Mouse (Mus musculus) hindbrain, embryonic 12.5 days (tissue): ENCODE data around the gene Pnmt. TPM values are rescaled to one million over a fixed set of nuclear protein-coding genes. Genes with fewer than 3 reads are reported as not detected.
A peak's percentile ranks its signal among the peaks of the same experiment; 100 is the strongest.
"Not testable (repeated sequence)": the region's sequence is repeated elsewhere in the genome, so short reads cannot be mapped to it uniquely, and the experiment has no call there.

ENCODE experiments used
- ATAC-seq: fragments of 200-750 bp; cut with Nextera tagmentation; 2 replicates; pipeline ENCODE4 v1.8.0; 2017; ENCODE audit warnings: moderate TSS enrichment; ENCODE audit not compliant: low FRiP score
- H3K27ac ChIP-seq: fragments of 300-500 bp; sonication (generic); 2 replicates; pipeline ENCODE4 v1.5.1; 2016; ENCODE audit warnings: mild to moderate bottlenecking
- H3K27me3 ChIP-seq: fragments of 300-500 bp; sonication (generic); 2 replicates; pipeline ENCODE4 v1.6.1; 2016; ENCODE audit warnings: mild to moderate bottlenecking
- H3K36me3 ChIP-seq: fragments of 300-500 bp; sonication (generic); 2 replicates; pipeline ENCODE4 v1.6.1; 2016; ENCODE audit warnings: mild to moderate bottlenecking
- H3K4me1 ChIP-seq: fragments of 300-500 bp; sonication (generic); 2 replicates; pipeline ENCODE4 v1.6.1; 2016
- H3K4me2 ChIP-seq: fragments of 300-500 bp; sonication (generic); replicated peaks from 2 replicates; pipeline ENCODE4 v1.6.1; 2016; ENCODE audit warnings: mild to moderate bottlenecking
- H3K4me3 ChIP-seq: fragments of 300-500 bp; sonication (generic); 2 replicates; pipeline ENCODE4 v1.5.1; 2016; ENCODE audit warnings: mild to moderate bottlenecking
- H3K9ac ChIP-seq: fragments of 300-500 bp; sonication (generic); 2 replicates; pipeline ENCODE4 v1.6.1; 2016; ENCODE audit warnings: mild to moderate bottlenecking, moderate library complexity
- H3K9me3 ChIP-seq: fragments of 300-500 bp; sonication (generic); replicated peaks from 2 replicates; pipeline ENCODE4 v1.6.1; 2016; ENCODE audit warnings: mild to moderate bottlenecking
- WGBS: fragments of 180-500 bp; shearing (Covaris S2); methylation state at CpG from one replicate; pipeline ENCODE4 v1.1.7; 2016; 5-methylcytosine and 5-hydroxymethylcytosine counted together
- polyA plus RNA-seq: library from polyadenylated mRNA; unstranded; fragments of >200 nt; fragmentation: Nextera tagmentation; extraction: Ambion mirVana; gene quantifications from 2 replicates; pipeline ENCODE4 v1.2.1, GENCODE M21; 2016

The Pnmt gene
- polyA plus RNA-seq, 1 experiment from 2014 or later, result 1.0 TPM

DNA sequence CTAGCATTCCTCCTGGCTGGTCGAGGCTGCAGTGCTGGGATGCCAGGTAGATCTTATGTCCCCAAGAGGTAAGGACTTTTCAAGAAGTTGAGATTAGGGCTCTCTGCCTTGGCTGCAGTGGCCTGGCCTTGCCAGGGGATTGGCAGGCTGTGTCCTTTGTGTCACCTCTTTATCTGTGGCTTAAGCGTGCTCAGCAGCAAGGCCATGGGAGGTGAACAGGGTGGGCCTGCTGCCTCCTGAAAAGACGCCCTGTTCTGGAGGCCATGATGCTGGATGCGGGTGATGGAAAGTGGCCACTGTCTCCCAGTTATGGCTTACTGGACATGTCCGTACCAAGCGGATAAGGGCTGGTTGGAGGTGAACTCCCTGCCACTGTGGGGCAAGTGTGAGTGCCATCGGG lies 6.9 kb upstream of the Pnmt start:
- ATAC-seq, result no peak
- H3K36me3 ChIP-seq, result peaks cover 64% of the 10 kb centered on the region
- H3K9me3 ChIP-seq, result no peaks in the 10 kb centered on the region
- WGBS, result 92% methylated on average over 7 of the region's 7 CpGs
- H3K4me2 ChIP-seq, result no peak overlapping the region
- H3K27ac ChIP-seq, result no peak overlapping the region
- H3K27me3 ChIP-seq, result peaks cover 9% of the 10 kb centered on the region
- no peak overlapping the region for H3K4me3 ChIP-seq
- 0 out of 2 replicates have a peak, but pooled peaks cover 1% of the 10 kb centered on the region for H3K4me1 ChIP-seq
- H3K9ac ChIP-seq, result 0 out of 2 replicates have a peak overlapping the region, but pooled peaks have one; percentile 13

DNA sequence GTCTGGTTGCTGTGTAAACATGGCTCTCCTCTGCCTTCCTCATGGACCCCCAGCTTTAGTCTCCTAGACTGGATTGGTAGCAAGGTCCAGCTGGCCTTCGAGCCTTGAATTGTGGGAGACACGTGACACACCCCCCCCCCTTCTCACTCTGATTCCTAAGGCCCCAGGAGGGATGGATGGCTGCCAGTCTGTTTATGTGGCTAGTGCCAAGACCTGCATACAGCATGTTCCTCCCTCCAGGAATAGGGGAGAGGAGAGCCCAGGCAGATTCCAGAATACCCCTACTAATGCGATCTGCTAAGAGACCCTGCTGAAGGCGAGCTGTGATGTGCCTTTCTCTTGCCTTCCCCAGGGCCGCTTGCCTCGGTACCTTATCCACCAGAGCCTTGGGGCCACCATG lies 6.1 kb upstream of the Pnmt start:
- Histone ChIP-seq H3K4me1 (0 out of 2 replicates have a peak, but pooled peaks cover 4% of the 10 kb centered on the region), H3K36me3 (peaks cover 59% of the 10 kb centered on the region), H3K27me3 (peaks cover 17% of the 10 kb centered on the region), H3K4me2 (no peak overlapping the region), H3K9ac (0 out of 2 replicates have a peak overlapping the region, but pooled peaks have one; percentile 13), H3K9me3 (no peaks in the 10 kb centered on the region), H3K4me3 (no peak overlapping the region), H3K27ac (no peak overlapping the region)
- ATAC-seq, result no peak
- WGBS, result 85% methylated on average over 6 of the region's 6 CpGs

DNA sequence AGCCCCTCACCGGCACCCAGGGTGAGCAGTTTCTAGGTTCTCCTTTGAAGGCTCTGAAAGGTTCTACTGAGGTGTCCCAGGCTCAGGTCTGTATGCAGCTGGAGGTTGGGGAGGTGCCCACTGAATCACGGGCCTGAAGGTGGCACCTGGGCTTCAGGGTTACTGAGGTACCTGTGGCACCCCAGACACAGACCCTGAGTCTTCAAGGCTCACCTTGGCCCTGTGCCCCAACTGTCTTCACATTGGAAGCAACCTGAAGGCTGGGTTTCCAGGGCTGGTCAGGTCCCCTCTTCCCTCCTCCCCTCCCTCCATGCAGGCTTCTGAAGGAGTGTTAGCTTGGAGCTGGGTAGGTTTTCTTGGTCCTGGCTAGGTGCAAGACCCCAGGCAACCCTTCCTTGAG lies 4.6 kb upstream of the Pnmt start:
- peaks cover 32% of the 10 kb centered on the region for H3K27me3 ChIP-seq
- H3K4me2 ChIP-seq, result no peak overlapping the region
- H3K27ac ChIP-seq, result no peak overlapping the region
- no peak overlapping the region for H3K4me3 ChIP-seq
- ATAC-seq, result no peak
- H3K9ac ChIP-seq, result no peak overlapping the region
- H3K36me3 ChIP-seq, result peaks cover 44% of the 10 kb centered on the region
- 0 out of 2 replicates have a peak, but pooled peaks cover 6% of the 10 kb centered on the region for H3K4me1 ChIP-seq
- no peaks in the 10 kb centered on the region for H3K9me3 ChIP-seq
- 88% methylated on average over 2 of the region's 2 CpGs for WGBS

DNA sequence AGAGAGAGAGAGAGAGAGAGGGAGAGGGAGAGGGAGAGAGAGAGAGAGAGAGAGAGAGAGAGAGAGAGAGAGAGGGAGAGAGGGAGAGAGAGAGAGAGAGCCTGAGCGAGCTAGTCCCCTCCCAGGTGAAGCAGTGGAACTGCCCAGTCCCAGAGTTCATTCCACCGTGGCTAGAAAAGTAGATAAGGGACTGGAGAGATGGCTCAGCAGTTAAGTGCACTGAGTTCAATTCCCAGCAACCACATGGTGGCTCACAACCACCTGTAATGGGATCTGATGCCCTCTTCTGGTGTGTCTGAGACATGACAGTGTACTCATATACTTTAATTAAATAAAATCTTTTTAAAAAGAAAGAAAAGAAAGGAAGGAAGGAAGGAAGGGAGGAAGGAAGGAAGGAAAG lies 3.8 kb upstream of the Pnmt start:
- H3K9me3 ChIP-seq, H3K9ac ChIP-seq, ATAC-seq, H3K4me2 ChIP-seq, H3K27ac ChIP-seq, H3K4me1 ChIP-seq, H3K4me3 ChIP-seq: not testable (repeated sequence)
- 59% methylated on average over 2 of the region's 2 CpGs for WGBS
- peaks cover 36% of the 10 kb centered on the region for H3K36me3 ChIP-seq
- H3K27me3 ChIP-seq, result peaks cover 40% of the 10 kb centered on the region

DNA sequence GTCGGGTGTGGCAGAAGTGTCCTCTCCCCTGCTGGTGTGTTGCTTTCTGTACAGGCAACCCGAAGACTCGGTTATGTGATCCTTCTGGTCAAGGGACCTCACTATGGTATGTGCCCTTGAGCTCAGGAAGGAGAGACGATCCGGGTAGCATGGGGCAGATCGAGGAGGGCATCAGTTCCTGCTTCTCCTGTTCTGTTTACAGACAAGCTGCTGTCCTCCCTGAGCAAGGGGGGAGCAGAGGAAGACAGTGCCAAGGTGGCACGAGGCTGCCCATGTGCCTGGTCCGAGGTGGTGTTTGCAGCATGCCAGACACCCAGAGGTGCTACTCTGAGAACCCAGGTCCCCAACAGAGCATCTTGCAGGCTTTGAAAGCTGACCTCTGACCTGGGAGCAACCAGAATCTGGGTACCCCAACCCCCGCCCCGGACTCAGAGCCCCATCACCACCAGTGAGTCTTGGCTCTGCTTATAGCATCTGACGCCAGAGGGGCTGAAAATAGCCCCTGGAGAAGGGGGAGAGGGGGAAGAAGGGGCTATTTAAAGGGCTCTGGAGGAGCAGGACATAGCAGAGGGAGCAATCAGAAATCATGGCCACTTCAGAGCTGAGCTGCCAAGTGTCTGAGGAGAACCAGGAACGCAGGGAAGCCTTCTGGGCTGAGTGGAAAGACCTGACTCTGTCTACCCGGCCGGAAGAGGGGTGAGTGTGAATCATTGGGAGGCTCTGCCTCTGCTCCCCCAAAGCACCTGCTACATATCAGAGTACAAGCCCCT lies 2.8 kb upstream of the Pnmt start, which contains the start of gene Tcap:
Gene Tcap (plus strand): TSS at position 551 of the 770 bp plus-strand sequence.
- 0 out of 2 replicates have a peak, but pooled peaks cover 11% of the 10 kb centered on the region for H3K4me1 ChIP-seq
- no peak within 1 kb of the TSS for H3K4me2 ChIP-seq
- 65% methylated on average over 14 of the region's 14 CpGs for whole genome bisulfite sequencing
- H3K27me3 ChIP-seq, result peaks cover 50% of the 10 kb centered on the region
- no peak within 1 kb of the TSS; the same call in 1 of the 2 replicates for H3K9ac ChIP-seq
- H3K4me3 ChIP-seq, result no peak within 1 kb of the TSS
- no peak for ATAC-seq
- 0 out of 2 replicates have a peak within 1 kb of the TSS, but pooled peaks have one; percentile 23 for H3K27ac ChIP-seq
- H3K9me3 ChIP-seq, result no peaks in the 10 kb centered on the region
- H3K36me3 ChIP-seq, result peaks cover 26% of the 10 kb centered on the region

DNA sequence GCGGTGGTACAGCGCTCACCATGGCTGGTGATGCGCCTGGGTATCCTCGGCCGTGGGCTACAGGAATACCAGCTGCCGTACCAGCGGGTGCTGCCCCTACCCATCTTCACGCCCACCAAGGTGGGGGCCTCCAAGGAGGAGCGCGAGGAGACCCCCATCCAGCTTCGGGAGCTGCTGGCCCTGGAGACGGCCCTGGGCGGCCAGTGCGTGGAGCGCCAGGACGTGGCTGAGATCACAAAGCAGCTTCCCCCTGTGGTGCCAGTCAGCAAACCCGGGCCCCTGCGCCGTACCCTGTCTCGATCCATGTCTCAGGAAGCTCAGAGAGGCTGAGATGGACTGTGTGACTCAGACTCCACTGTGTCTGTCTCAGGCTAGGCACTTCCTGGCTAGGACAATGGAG lies 2.0 kb upstream of the Pnmt start:
- H3K27me3 ChIP-seq, result peaks cover 55% of the 10 kb centered on the region
- H3K4me1 ChIP-seq, result peaks cover 11% of the 10 kb centered on the region; the same call in 1 of the 2 replicates
- H3K27ac ChIP-seq, result 0 out of 2 replicates have a peak overlapping the region, but pooled peaks have one; percentile 23
- no peak overlapping the region for H3K4me2 ChIP-seq
- no peak for ATAC-seq
- no peak overlapping the region for H3K9ac ChIP-seq
- no peak overlapping the region for H3K4me3 ChIP-seq
- peaks cover 18% of the 10 kb centered on the region for H3K36me3 ChIP-seq
- no peaks in the 10 kb centered on the region for H3K9me3 ChIP-seq
- WGBS, result 62% methylated on average over 20 of the region's 20 CpGs

DNA sequence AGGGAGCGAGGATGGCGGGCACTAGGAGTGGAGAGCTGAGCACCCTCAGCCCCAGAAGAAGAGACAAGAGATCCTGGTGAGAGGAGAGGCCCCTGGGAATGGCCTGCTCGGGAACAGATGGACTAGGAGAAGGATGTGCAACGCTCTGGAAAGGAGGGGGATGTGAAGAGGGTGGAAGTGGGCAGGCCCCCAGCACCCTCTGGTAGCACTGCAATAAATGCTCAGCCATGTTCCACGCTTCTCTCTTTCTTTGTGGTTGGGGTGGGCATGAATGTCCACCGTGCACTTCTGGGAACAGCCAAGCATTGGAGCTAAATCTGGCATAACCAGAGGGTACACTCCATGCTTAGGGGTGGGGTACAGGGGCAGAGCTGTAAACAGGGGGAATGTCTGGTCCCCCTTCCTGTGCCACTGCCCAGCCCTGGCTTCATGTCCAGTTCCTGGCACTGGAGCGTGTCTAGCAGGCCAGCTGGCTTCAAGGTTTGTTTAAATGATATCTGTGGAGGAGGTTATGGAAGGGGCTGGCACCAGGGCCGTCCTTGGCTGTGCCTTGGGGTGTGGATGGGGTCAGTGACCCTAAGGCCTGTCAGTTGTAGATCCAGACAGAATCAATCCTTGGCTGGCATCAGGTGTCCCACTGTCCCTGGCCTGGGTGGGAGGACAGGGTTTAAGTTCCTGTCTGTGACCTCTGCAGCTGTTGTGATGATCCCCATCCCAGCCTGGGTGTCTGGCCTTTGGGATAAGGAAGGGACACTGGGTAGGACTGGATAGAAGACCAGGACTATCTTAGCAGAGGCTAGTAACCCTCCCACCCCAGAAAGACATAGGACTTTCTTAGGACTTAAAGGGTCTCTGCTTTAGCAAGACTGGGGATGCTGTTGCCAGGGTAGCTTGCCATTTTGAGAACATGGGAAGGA lies 1.3 kb upstream of the Pnmt start:
- Histone ChIP-seq H3K36me3 (peaks cover 11% of the 10 kb centered on the region), H3K27ac (no peak overlapping the region), H3K4me2 (no peak overlapping the region), H3K4me1 (peaks cover 11% of the 10 kb centered on the region; the same call in 1 of the 2 replicates), H3K9me3 (no peaks in the 10 kb centered on the region), H3K4me3 (no peak overlapping the region), H3K9ac (no peak overlapping the region), H3K27me3 (peaks cover 56% of the 10 kb centered on the region)
- WGBS, result 73% methylated on average over 8 of the region's 8 CpGs
- ATAC-seq, result no peak

DNA sequence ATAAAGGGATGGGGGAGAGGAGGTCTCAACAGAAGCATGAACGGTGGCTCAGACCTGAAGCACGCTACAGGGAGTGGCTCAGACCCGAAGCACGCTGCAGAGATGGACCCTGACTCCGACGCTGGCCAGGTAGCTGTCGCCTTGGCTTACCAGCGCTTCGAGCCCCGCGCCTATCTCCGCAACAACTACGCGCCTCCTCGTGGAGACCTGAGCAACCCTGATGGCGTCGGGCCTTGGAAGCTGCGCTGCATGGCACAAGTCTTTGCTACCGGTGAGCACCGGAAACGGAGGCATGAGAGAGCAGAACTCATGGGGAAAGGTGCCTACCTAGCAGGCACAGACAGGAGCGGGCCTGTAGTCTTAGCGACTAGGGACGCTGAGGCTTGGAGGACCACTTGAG lies 346 bp downstream of the Pnmt start:
- 15% methylated on average over 24 of the region's 24 CpGs for WGBS
- H3K27me3 ChIP-seq, result peaks cover 72% of the 10 kb centered on the region
- no peak overlapping the region for H3K4me3 ChIP-seq
- H3K9me3 ChIP-seq, result no peaks in the 10 kb centered on the region
- no peaks in the 10 kb centered on the region for H3K36me3 ChIP-seq
- peak overlapping the region; percentile 23; the same call in 1 of the 2 replicates for H3K4me2 ChIP-seq
- H3K4me1 ChIP-seq, result peaks cover 11% of the 10 kb centered on the region; the same call in 1 of the 2 replicates
- H3K9ac ChIP-seq, result peak overlapping the region; percentile 32; the same call in 1 of the 2 replicates
- no peak for ATAC-seq
- no peak overlapping the region for H3K27ac ChIP-seq

DNA sequence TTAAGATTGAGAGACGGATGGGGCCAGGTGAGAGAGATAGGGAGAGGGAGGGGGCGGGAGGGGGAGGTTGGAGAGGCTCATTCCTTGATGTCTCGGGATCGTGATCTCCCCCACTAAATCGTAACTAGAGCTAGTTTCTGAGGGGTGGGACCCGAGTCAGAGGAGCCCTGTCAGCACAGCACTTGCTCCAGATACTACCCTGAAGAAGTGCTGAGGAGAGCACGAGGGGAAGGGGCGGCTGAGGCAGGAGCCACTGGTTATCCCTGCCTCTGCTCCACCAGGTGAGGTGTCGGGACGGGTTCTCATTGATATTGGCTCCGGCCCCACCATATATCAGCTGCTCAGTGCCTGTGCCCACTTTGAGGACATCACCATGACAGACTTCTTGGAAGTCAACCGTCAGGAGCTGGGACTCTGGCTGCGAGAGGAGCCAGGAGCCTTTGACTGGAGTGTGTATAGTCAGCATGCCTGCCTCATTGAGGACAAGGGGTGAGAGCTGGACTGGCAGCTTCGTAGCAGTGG lies 867 bp downstream of the Pnmt start:
- Histone ChIP-seq H3K27me3 (peaks cover 77% of the 10 kb centered on the region), H3K4me1 (peaks cover 14% of the 10 kb centered on the region; the same call in 1 of the 2 replicates), H3K4me3 (no peak overlapping the region), H3K27ac (no peak overlapping the region), H3K9me3 (no peaks in the 10 kb centered on the region), H3K36me3 (no peaks in the 10 kb centered on the region), H3K4me2 (peak overlapping the region; percentile 23; the same call in 1 of the 2 replicates), H3K9ac (no peak overlapping the region)
- no peak for ATAC-seq
- 59% methylated on average over 14 of the region's 14 CpGs for WGBS

DNA sequence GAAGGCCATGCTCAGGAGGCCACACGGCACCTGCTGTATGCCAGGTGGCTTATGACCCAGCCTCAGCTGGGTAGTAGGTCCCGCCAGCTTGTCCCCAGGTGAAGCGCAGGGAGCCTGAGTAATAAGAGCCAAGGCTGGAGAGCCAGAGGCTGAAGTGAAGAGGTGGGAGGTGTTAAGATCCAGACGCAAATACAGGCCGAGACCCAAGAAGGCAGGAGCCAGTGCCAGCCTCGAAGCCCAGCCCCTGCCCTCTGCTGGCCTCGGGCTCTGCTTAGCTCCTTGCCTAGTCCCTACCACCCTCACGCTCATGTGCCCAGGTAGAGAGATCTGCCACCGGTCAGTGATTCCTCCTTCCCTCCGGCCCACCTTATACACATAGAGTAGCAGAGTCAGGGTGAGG lies 2.0 kb downstream of the Pnmt start:
- ATAC-seq, result no peak
- H3K9ac ChIP-seq, result no peak overlapping the region
- H3K4me2 ChIP-seq, result no peak overlapping the region
- 79% methylated on average over 10 of the region's 10 CpGs for WGBS
- no peaks in the 10 kb centered on the region for H3K9me3 ChIP-seq
- peaks cover 87% of the 10 kb centered on the region for H3K27me3 ChIP-seq
- no peaks in the 10 kb centered on the region for H3K36me3 ChIP-seq
- no peak overlapping the region for H3K27ac ChIP-seq
- H3K4me1 ChIP-seq, result peaks cover 21% of the 10 kb centered on the region
- no peak overlapping the region for H3K4me3 ChIP-seq

DNA sequence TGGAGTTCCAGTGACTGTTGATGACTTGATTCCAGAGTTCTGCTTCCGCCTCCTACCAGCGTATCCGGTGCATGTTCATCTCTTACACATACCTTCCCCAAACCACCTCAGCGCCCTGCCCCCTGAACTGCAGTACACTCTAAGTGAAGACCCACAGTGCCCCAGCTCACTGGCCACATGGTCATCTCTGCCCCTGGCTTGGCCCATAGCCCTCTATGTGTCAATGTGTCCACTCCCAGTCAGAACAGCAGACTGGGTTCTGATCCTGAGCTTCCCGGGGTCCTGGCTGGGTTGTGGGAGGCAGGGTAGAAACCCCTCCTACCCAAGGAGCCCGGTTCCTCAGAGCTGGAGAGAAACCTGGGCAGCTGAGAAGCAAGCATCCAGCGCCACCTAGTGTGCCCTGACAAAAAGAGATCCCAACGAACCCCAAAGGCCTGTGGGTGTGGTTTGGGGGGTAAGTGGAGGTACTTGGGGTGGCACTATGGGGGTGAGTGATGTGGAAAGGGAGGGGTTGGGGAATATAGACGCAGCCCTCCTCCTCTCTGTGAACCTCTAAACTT lies 3.1 kb downstream of the Pnmt start:
- no peaks in the 10 kb centered on the region for H3K36me3 ChIP-seq
- H3K4me3 ChIP-seq, result no peak overlapping the region
- 0 out of 2 replicates have a peak overlapping the region, but pooled peaks have one; percentile 32 for H3K9ac ChIP-seq
- no peaks in the 10 kb centered on the region for H3K9me3 ChIP-seq
- H3K4me2 ChIP-seq, result no peak overlapping the region
- peaks cover 30% of the 10 kb centered on the region for H3K4me1 ChIP-seq
- H3K27me3 ChIP-seq, result peaks cover 81% of the 10 kb centered on the region
- ATAC-seq, result no peak
- WGBS, result 21% methylated on average over 9 of the region's 9 CpGs
- no peak overlapping the region for H3K27ac ChIP-seq
